Mouse (Mus musculus): ENCODE measurements at regions not wholly inside any gene's neighbourhood (a gene's known extent, or its start where the extent isn't known, plus 50 kb on each side); places are given as distances from the start of the nearest gene placed in this dataset.

DNA sequence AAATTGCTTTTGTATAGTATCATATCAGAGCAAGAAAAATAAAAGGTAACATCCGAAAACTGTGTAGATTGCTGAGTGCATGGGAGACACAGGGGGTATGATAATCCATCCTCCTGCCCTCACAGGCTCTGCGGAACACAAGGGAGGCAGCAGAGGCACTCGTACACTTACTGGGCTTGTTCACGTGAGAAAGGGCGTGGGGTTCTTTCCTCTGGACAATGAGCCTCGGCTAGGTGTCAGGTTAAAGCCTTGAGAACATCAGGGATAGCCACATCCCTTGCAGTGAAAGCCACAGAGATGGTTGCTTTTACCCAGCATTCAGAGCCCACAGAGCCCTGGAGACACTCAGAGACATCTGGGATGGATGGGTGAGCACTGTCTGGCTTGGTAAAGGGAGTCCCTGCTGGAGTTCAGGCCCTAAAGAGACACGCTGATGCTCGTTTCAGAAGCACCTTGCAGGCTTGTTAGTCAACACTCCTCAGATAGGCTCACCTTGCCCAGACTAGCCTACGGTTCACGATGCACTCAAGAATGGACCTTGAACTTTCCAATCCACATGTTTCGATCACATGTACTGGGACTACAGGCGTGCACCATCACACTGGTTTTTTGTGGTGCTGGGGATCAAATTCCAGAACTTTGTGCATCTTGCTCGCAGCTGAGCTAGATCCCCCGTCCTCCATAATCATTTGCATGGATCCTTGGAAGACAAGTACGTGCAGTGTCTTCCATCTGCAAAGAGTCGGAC is 83.5 kb upstream of the Spin1 start:
- DNase-seq (ENCODE audit: low spot score in 2 of 2): no peak

DNA sequence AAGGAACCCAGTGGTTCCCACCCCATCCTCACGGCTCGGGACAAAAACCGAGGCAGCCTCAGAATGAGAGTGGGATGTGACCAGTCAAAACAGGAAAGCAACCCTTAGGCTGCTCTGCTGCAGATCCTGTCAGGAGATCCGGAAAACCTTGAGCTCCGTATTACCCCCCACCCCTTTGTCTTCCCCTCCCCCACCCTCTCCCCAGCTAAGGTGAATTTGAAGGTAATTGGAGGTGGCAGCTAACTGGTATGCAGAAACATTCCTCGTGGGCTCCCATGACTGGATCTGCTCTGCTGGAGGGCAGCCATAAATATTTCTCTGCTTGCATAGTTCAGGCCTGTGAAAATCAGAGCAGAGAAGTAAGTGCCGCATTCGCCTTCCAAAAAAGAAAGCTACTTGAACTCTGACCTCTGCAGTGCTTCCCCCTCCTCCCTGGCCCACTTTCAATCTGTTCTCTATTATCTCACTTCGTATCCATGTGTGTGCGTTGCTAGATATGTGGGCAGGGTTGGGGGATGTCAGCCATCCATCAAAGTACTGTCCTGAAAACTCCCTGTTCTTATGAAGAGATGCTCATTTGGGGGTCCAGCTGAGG is 82.9 kb upstream of the Spin1 start:
- no peak for DNase-seq (ENCODE audit: low spot score in 2 of 2)

DNA sequence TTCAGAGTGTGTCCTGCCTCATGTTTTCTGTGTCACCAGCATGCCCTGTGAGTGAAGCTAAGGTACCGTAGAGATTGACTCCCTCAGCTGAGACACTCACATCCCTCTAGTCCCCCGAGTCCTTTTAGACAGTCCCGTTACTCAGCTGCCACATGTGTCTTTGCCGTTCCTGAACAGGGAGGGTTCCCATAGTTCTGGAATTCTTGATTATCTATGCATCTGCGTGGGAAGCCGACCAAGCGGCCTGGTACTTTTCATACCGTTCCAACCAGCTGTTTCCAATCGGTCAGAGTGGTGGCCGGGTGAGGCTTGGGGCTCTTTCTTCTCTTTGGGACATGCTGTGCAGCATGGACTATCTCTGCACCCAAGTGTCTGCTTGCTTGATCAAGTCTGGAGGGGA is 82.3 kb upstream of the Spin1 start:
- no peak for DNase-seq (ENCODE audit: low spot score in 2 of 2)

DNA sequence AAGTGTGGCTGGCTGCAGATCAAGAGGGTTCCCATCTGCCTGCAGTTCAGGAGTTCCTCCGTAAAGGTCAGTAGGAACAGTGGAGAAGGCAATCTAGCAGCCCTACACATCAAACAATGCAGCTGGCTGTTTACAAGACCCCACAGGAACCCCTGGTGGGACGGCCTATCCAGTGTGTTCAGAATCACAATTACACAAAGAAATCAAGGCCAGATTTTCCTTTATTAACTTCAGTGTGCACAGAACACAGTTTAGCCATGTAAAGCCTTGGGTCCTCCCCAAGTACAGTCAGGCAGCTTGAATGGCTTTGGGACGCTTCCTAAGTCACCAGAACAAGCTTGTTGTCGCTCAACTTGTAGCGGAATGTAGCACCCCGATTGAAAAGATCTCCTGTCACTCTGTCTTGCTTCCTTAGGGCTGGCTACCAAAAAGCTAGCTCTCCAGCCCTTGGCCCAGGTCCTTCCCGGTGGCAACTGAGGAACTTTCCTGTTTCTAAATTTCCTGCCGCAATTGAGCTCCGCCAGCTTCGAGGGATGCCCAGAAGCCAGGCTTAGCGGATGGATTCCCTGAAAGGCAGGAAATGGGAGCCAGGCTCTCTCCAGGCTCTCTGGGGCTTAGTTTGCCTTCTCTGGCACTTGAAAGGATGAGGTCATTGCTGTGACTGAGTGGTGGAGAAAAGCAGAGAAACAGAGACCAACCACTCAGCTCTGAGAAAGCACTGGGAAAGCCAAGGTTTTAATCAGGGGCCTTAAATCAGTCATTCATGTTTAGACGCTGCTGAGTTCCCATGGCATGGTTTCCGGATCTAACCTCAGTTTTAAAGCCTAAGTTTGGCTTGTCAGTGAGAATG is 78.1 kb upstream of the Spin1 start:
- no peak for DNase-seq (ENCODE audit: low spot score in 2 of 2)

DNA sequence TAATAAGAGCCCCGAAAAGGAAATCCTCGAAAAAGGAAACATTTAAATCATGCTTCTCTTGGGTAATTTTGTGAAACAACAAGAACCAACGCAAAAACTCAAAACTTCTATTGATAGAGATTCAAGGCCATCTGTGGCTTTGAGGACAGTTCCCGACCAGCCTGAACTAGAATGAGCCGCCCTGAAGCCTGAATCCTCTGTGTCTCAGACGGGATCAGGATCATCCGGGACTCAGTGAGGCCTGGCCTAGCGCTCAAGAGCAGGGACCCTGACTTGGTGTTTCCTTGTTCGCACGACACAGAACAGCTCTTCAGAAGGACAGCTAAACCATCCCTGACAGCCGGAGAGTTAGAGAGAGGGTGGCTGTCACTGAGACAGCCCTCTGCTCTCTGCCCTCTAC is 77.4 kb upstream of the Spin1 start:
- no peak for DNase-seq (ENCODE audit: low spot score in 2 of 2)

DNA sequence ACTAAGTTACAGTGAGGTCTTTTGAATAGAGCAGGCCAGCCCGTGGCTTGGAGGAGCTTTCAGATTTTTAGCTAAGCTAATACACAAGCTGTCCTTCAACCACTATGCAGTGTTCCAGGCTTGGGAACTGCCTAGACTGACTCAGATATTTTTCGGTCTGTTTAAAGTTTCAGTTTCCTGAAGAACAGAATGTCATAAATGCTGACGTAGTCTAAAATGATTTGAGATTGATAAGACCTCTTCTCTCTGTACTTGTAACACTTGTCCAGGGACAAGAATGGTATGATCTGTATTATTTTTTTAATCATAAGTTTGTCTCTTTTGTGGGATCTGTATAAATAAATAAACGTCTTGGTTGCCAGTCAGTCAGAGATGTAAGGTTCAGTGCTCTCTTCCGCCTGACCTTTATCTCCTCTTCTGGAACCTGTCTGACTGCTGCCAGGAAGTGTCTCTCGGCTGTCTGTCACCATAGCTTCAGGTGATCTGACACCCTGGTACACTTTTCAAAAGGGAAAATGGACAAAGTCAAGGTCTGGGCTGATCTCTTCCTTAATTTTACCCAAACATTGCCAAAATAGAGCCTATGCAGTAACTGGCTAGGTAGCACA is 74.3 kb upstream of the Spin1 start:
- no peak for DNase-seq (ENCODE audit: low spot score in 2 of 2)

DNA sequence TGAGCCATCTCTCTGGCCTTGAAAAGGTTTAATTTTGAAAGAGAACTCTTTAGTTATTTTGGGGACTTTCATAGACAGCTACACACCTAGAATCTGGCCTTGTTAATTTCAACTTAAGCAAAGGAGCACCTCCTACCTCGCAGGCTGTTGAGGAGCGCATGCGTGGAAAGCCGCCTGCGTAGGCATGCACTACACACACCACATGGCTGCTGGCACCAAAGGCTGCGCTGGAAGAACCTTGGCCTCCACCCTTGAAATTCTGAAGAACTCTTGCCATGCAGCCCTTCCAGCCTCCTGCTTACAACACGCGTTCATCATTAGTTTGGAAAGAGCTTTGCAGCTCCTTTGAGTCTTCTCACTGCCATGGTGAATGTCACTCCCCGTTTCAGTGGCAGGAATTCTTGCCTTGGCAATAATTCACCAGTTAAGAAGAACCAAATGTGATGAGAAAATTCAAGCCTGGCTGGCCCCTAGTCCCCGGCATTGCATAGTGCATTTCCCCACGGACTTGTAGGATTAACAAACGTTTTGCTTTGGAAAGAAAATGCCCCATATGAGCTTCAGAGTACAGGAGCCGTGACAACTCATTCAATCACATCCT is 62.7 kb upstream of the Spin1 start:
- peak in 1 of 2 experiments; percentile 63 for DNase-seq (ENCODE audit: low spot score in 2 of 2)

DNA sequence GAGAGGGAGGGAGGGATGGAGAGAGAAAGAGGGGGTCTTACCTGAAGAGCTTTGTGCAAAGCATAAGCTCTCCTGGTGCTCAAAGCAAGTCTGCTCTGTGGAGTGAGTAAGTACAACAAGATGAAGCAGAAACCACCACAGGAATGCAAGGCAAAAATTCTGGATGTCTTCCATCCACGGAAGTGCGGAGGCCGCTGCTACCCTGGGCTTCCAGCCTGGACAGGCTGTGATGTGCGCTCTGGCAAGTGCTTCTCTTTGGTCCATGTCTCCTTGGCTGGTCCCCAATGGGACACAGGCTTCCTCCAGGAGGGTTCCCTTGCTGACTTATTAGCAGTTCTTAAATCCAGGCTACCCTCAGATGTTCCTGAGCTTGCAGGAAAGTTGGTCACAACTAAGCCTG is 61.7 kb upstream of the Spin1 start:
- DNase-seq (ENCODE audit: low spot score in 2 of 2): peak in 1 of 2 experiments; percentile 20

DNA sequence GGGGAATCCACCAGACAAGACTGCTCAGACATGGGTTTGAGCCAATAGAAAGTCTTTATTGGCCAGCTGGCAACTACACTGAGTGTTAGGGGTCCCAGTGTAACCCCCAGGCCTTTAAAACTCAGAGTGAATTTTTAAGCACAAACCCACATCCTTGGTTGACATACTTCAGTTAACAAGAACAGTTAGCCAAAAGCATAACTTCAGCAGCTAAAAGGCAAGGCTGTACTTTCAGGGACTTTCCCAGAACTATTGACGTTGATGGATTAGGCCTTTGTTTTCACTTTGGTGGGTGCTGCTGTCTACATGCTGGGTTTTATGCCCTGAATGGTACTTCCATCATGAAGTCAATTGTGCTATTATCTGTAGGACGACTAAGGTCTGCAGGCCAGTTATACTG is 59.6 kb upstream of the Spin1 start:
- DNase-seq (ENCODE audit: low spot score in 2 of 2): no peak

DNA sequence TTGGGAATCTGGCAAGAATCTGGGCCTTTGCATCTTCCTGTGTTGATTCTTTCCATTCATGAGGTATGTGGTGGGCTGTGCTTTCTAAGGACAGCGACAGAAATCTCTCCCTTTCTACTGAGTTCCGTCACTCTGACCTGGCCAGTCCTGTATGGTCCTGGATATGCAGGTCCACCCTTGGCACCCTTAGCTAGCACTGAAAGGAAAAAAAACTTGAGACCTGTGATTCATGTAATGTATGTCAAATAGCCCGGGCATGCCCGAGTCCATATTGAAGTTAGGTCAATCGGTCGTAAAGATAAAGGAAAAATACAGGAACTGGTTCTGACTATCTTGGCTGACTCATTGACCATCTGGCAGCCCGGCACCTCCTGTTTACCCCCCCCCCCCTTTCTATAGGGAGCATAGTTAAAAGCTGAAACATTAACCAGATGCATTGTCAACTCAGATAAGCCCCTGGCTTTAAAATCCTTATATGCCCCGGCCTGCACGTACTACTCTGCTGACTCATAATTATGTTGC is 57.7 kb upstream of the Spin1 start:
- DNase-seq (ENCODE audit: low spot score in 2 of 2): no peak

Measured in layer of hippocampus, adult 18-20 months (tissue).